Mouse (Mus musculus) megakaryocyte, embryonic 14.5 days (primary cell): Measurements from ENCODE around the gene Pacsin1. TPM values are rescaled to one million over a fixed set of nuclear protein-coding genes. Genes with fewer than 3 reads are reported as not detected.

Experiments used
- H3K27me3 ChIP-seq: replicated peaks from 2 replicates; pipeline ENCODE3; 2012; ENCODE audit warnings: inconsistent platforms
- H3K36me3 ChIP-seq: replicated peaks from 2 replicates; pipeline ENCODE3; 2012; ENCODE audit warnings: low read length, inconsistent platforms, mixed read lengths
- H3K4me1 ChIP-seq: 2 replicates; pipeline ENCODE4 v1.6.1; 2012; ENCODE audit warnings: inconsistent platforms
- H3K4me3 ChIP-seq: replicated peaks from 2 replicates; pipeline ENCODE3; 2012; ENCODE audit warnings: moderate library complexity, mild to moderate bottlenecking, inconsistent platforms
- H3K9me3 ChIP-seq: 2 replicates; pipeline ENCODE4 v1.6.1; 2012; ENCODE audit warnings: inconsistent platforms
- FLI1 ChIP-seq: IDR thresholded peaks from 2 replicates; pipeline ENCODE4 v1.6.1; 2012; ENCODE audit warnings: low read length, inconsistent platforms, mixed read lengths
- GATA1 ChIP-seq: IDR thresholded peaks from 3 replicates; pipeline ENCODE4 v1.6.1; 2012; ENCODE audit warnings: mixed read lengths, low read length, inconsistent platforms, borderline replicate concordance
- polyA plus RNA-seq: library from polyadenylated mRNA; stranded (reverse); fragments of >175 nt; gene quantifications from 2 replicates; pipeline ENCODE4 v1.2.3, GENCODE M21; 2012; ENCODE audit warnings: low replicate concordance; ENCODE audit not compliant: insufficient read depth

Pacsin1 gene
- polyA plus RNA-seq, 1 experiment = 0.36 TPM

DNA sequence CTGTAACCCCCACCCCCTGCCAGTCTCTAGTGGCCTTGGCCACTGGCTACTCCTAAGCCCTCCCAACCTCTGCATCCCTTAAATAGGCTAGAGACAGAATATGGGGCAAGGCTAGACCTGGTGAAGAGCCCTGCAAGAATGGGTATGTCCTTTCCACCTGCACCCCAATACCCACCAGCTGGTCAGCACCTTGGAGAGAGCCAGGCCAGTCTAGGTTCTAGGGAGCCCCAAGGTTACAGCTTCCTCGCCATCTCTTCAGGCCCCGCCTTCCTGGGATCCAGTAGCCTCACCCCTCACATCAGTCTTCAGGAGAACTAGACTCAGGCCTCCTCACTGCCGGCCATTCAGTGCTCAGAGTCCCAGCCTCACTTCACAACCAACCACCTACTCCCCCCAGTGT lies 69.0 kb downstream of the Pacsin1 start:
- H3K27me3 ChIP-seq = peaks cover 86% of the 10 kb centered on the region
- no peak overlapping the region for H3K4me3 ChIP-seq
- H3K9me3 ChIP-seq = no peaks in the 10 kb centered on the region
- peaks cover 13% of the 10 kb centered on the region for H3K4me1 ChIP-seq
- H3K36me3 ChIP-seq = no peaks in the 10 kb centered on the region
- TF ChIP-seq FLI1 (no peak), GATA1 (no peak)

DNA sequence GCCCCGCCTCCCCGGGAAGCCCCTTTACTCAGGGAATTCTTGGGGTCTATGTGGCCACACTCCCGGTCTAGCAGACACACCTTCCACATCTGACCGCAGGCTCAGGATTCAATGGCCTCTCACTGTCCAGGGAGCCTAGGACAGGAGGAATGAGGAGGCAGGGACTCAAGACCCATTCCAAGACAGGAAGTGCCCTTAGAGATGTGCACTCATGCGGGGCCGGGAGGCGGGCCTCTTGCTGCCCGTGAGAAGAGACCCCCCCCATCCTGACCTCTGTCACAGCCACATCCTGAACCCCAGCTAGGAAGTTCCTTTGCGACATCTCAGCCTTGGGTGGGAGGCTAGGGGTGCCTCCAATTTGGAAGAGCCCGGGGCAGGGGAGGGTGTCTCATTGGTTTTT lies 69.7 kb downstream of the Pacsin1 start:
- Histone ChIP-seq H3K27me3 (peaks cover 84% of the 10 kb centered on the region), H3K36me3 (no peaks in the 10 kb centered on the region), H3K9me3 (peaks cover 3% of the 10 kb centered on the region; the same call in 1 of the 2 replicates), H3K4me3 (no peak overlapping the region), H3K4me1 (peaks cover 13% of the 10 kb centered on the region)
- no peak for TF ChIP-seq GATA1
- no peak for TF ChIP-seq FLI1

DNA sequence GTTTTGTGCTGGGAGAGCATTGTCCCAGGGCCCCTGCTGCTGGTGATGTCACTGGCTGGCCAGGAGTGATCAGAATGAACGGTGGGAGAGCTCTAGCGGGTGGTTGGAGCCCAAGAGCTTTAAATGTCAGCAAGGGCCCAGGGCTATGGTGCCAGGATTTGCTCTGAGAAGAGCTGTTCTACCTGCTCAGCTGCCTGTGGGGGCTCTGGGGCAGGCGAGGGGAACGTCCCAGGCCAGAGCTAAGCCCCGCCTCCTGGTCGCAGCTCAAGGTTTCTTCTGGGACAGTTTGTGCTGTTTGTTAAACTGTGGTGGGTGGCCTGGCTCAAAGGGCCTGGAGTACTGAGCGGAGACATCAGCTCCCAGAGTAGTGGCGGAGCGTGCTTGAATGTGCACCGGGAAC lies 70.1 kb downstream of the Pacsin1 start:
- Histone ChIP-seq H3K9me3 (peaks cover 3% of the 10 kb centered on the region; the same call in 1 of the 2 replicates), H3K27me3 (peaks cover 84% of the 10 kb centered on the region), H3K4me1 (peaks cover 13% of the 10 kb centered on the region), H3K4me3 (no peak overlapping the region), H3K36me3 (no peaks in the 10 kb centered on the region)
- TF ChIP-seq GATA1 (no peak), FLI1 (no peak)

DNA sequence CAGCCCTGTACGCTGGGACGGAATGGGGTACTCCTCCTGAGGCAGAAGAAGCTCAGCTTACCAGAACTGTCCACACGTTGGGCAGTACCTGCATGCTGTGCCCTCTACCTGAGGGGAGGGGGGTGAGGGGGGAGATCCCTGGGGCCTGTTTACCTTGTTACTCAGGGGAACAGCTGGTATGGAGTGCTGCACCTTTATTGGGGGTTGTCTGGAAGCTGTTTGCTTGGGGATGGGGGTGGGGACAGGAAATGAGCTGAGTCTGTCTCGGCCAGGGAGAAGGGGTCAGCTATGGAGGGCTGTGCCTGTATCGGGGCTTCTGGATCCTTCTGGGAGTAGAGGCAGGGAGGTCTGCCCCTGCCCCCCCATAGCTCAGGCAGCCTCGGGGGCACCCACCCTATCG lies 71.2 kb downstream of the Pacsin1 start:
- no peaks in the 10 kb centered on the region for H3K36me3 ChIP-seq
- H3K4me1 ChIP-seq = peaks cover 13% of the 10 kb centered on the region
- no peak for TF ChIP-seq FLI1
- TF ChIP-seq GATA1 = no peak
- H3K9me3 ChIP-seq = peaks cover 3% of the 10 kb centered on the region; the same call in 1 of the 2 replicates
- H3K4me3 ChIP-seq = no peak overlapping the region
- peaks cover 83% of the 10 kb centered on the region for H3K27me3 ChIP-seq

DNA sequence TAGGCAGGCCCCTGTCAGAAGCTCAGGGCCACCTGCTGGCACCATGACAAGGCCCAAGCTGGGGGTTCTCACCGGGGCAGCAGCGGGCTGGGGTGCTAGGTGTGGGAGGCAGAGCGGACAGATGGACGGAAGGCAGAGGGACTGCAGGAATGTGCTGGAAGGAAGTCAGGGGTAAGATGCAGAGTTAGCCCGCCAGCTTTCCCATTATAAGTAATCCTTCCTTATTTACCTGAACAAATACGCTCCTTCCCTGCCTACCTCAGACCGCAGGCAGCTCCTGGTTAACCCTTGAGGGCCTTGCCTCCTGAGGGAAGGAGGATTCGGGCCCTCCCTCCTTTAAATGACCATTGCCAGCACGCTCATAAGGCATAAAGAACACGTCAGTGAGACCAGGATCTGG lies 73.5 kb downstream of the Pacsin1 start, which contains the start of gene Spdef:
TSS of gene Spdef (minus strand) at position 186 of the 400 bp plus-strand sequence.
- Histone ChIP-seq H3K4me1 (peaks cover 13% of the 10 kb centered on the region), H3K27me3 (peaks cover 80% of the 10 kb centered on the region), H3K9me3 (peaks cover 3% of the 10 kb centered on the region; the same call in 1 of the 2 replicates), H3K36me3 (no peaks in the 10 kb centered on the region), H3K4me3 (no peak within 1 kb of the TSS)
- TF ChIP-seq FLI1 (no peak), GATA1 (no peak)

DNA sequence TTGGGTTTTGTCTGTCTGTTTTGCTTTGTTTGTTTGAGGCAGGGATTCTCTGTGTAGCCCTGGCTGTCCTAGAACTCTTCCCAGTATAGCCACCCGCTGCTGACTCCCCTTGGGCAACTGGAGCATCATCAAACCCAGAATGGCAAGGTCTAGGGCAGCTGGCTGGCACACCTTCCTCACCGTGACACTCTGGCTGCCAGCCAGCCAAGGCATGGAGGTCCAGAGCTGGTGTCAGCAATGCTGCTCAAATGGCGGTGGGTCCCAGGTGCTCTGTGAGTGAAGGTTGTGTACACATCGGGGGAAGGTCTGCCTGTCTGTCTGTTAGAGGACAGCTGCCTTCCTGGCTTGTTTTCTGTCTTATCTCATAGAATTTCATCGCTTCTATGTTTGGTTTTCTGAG lies 76.8 kb downstream of the Pacsin1 start:
- H3K4me3 ChIP-seq = no peak overlapping the region
- no peaks in the 10 kb centered on the region for H3K36me3 ChIP-seq
- peaks cover 72% of the 10 kb centered on the region for H3K27me3 ChIP-seq
- TF ChIP-seq GATA1 = no peak
- TF ChIP-seq FLI1 = no peak
- peaks cover 11% of the 10 kb centered on the region for H3K4me1 ChIP-seq
- peaks cover 5% of the 10 kb centered on the region for H3K9me3 ChIP-seq

DNA sequence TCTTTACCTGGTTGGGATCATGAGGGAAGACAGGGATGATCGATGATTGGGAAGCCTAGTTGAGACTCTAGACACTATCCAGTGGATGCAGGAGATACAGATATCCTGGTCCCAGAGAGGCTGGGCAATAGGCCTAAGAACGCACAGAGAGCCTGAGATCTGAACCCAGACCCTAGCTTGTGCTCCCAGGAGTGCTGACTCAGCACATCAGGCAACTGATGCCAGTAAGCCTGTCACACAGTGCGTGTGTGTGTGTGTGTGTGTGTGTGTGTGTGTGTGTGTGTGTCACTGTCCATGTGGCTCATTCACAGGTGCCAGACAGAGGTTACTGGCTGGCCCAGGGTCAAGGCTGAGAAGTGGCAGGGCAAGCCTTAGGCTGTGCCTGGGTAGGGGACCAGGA lies 77.4 kb downstream of the Pacsin1 start:
- Histone ChIP-seq H3K27me3 (peaks cover 75% of the 10 kb centered on the region), H3K36me3 (no peaks in the 10 kb centered on the region), H3K9me3 (peaks cover 5% of the 10 kb centered on the region), H3K4me1 (peaks cover 11% of the 10 kb centered on the region), H3K4me3 (no peak overlapping the region)
- TF ChIP-seq FLI1 (no peak), GATA1 (no peak)

DNA sequence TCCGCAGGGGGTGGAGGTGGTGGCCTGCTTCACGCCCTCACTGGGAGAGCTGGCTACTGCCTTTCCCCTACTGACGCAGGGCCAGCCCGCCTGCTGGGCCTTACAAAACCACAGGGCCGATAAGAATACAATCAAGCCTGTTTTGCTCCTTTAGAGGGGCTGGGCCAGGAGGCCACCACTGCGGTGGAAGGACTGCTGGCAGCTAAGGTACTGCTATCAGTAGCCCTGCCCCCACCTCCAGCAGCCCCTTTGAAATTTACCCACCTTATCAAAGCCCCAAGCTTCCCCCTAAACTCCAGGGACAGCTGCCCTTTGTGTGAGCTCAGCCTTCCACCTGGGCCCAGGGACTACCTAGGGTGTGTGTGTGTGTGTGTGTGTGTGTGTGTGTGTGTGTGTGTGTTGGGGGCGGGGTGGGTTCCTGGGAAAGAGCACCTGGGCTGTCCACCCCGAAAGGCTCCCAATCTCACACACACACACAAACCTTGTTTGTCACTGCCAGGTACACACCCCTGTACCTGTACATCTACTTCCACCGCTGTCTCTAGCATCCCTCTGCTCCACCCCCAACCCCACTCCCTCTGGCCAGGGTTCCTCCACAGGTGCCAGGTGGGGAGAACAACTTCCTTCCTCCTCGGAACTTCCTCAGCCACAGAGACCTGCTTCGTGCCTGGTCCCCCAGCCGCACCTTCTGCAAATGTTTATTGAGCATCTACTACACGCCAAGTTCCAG lies 79.2 kb downstream of the Pacsin1 start:
- TF ChIP-seq GATA1 (no peak), FLI1 (no peak)
- peaks cover 11% of the 10 kb centered on the region for H3K4me1 ChIP-seq
- peaks cover 73% of the 10 kb centered on the region for H3K27me3 ChIP-seq

DNA sequence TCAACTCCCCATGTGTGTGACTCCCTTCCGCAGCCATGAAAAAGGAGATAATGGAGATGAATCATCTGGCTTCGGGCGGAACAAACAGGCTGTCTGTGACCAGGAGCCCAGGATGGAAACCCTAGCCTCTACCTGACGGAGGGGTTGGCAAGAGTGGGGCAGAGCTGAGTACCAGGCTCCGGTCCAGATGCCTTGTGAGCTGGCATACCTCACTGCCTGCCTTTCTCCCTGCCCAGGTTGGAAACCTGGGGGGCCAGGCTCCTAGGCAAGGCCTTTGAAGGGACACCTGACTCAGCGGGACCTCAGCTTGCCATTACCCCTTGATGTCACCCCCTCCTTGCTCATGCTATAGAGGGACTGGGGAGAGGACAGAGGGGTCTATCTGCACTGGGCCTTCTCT lies 85.7 kb downstream of the Pacsin1 start:
- H3K9me3 ChIP-seq = peaks cover 3% of the 10 kb centered on the region; the same call in 1 of the 2 replicates
- no peak overlapping the region for H3K4me3 ChIP-seq
- H3K4me1 ChIP-seq = peaks cover 4% of the 10 kb centered on the region
- TF ChIP-seq FLI1 (no peak), GATA1 (no peak)
- H3K27me3 ChIP-seq = peaks cover 32% of the 10 kb centered on the region
- peaks cover 9% of the 10 kb centered on the region for H3K36me3 ChIP-seq

More for the DNA sequence above, 79.2 kb downstream of the Pacsin1 start:
- H3K4me3 ChIP-seq = no peak overlapping the region
- H3K36me3 ChIP-seq = no peaks in the 10 kb centered on the region
- peaks cover 5% of the 10 kb centered on the region for H3K9me3 ChIP-seq

DNA sequence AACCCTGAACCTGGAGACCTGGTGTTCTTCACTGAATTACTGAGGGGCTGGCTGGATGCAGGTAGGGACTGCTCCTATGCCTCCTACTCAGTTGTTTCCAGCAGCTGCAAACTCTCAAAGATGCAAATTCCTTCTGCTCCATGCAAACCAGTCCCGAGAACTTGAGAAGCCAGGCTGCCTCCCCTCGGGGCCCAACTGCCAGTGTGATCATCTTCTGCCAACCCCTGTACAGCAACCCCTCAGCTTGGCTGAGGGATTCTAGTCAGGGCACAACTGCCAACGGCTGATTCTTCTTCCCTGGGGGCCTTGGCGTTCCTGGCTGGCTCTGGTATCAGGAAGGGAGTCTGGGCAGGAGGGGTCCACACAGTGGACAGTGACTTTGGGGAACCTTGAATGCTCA lies 91.1 kb downstream of the Pacsin1 start:
- H3K4me3 ChIP-seq = no peak overlapping the region
- H3K27me3 ChIP-seq = no peaks in the 10 kb centered on the region
- TF ChIP-seq GATA1 (no peak), FLI1 (no peak)
- peaks cover 61% of the 10 kb centered on the region for H3K36me3 ChIP-seq
- no peaks in the 10 kb centered on the region for H3K9me3 ChIP-seq
- H3K4me1 ChIP-seq = peaks cover 30% of the 10 kb centered on the region

DNA sequence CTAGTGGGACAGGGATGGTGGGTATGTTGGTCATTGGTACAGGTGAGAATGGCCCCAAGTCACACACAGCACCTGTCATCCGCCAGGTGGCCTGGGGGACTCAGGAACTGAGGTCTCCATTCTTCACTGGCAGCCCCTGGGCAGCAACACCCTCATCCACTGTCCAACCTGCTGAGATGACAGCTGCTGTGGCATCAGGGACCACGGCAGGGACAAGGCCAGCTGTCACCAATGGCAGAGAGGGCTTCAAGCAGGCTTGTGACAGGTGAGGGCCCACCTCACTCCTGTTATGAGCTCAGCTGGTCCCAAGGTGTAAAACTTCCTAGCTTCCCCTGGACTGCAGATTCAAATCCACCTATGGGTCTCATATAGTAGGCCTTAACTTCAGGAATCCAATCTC lies 92.8 kb downstream of the Pacsin1 start:
- peaks cover 35% of the 10 kb centered on the region for H3K4me1 ChIP-seq
- TF ChIP-seq GATA1 (no peak), FLI1 (no peak)
- H3K27me3 ChIP-seq = no peaks in the 10 kb centered on the region
- H3K36me3 ChIP-seq = peaks cover 78% of the 10 kb centered on the region
- H3K4me3 ChIP-seq = no peak overlapping the region
- H3K9me3 ChIP-seq = no peaks in the 10 kb centered on the region
